Mouse (Mus musculus): Measurements from ENCODE around the gene Opcml.

GRCm38 (mm10) chr9:27964902-27965550, 174.5 kb downstream of the Opcml start:
- TF ChIP-seq POLR2A (IDR thresholded peaks at IDR 0.05; ENCODE audit: low read depth, low read length) = no peak
- no peak for TF ChIP-seq CTCF (IDR thresholded peaks at IDR 0.05; ENCODE audit: extremely low read depth, insufficient read length, insufficient replicate concordance, low read depth, low read length)

Data from small intestine, adult 2 months (tissue).